Mouse (Mus musculus) layer of hippocampus, adult 6 months (tissue): ENCODE results near the gene Clip2. TPM values are rescaled to one million over a fixed set of nuclear protein-coding genes. Genes with fewer than 3 reads are reported as not detected.

ENCODE experiments used
- long read RNA-seq, 2 experiments: library from polyadenylated mRNA; unstranded; transcript quantifications; one replicate each; pipeline ENCODE4 v2.0.0; 2019 to 2020
- microRNA-seq: library from miRNA; unstranded; fragments of <30 nt; microRNA quantifications from one replicate; pipeline ENCODE4 v1.2.0, GENCODE M21; 2020
- polyA plus RNA-seq: library from polyadenylated mRNA; unstranded; fragments of <200 nt; fragmentation: Nextera tagmentation; gene quantifications from 2 replicates; pipeline ENCODE4 v1.2.3, GENCODE M21; 2021

The Clip2 gene
- polyA plus RNA-seq, result 4.6 and 5.0 TPM in 2 replicates
- long read RNA-seq, experiment 1, partial matches to known transcripts, result 1 of 1 reads
- long read RNA-seq, experiment 1, other reads (novel, unspliced or antisense), result 0 of 1 reads
- long read RNA-seq, experiment 2, full-length matches to known transcripts, result 3 of 12 reads
- long read RNA-seq, experiment 2, partial matches to known transcripts, result 5 of 12 reads
- long read RNA-seq, experiment 2, other reads (novel, unspliced or antisense), result 4 of 12 reads

GRCm38 (mm10) chr5:134552110-134552972 is at the start of gene Clip2:
Gene Clip2, minus strand, starts transcription at chr5:134552434.

GRCm38 (mm10) chr5:134581146-134581545 is 28.9 kb upstream of the Clip2 start, which contains the start of gene Rfc2:
Gene Rfc2, plus strand, starts transcription at chr5:134581366.

GRCm38 (mm10) chr5:134560071-134560449 is 7.8 kb upstream of the Clip2 start, which contains the start of gene Syna:
Gene Syna, minus strand, starts transcription at chr5:134560171.

GRCm38 (mm10) chr5:134456503-134456962 is 95.7 kb downstream of the Clip2 start, which contains the start of gene Gtf2ird1:
Gene Gtf2ird1, minus strand, starts transcription at chr5:134456716.

Small RNA genes within 50 kb of the gene (microRNA-seq; reads per million reads assigned to microRNA genes)
- gene Gm26340 (not detected), gene Mir7228 (not detected)

Other genes with a start within 250 kb of the Clip2 start
- 38.7 and 44.0 TPM in 2 replicates for gene Gtf2i, start 237.7 kb downstream of the Clip2 start, polyA plus RNA-seq
- gene Gtf2ird1, start 95.7 kb downstream of the Clip2 start, polyA plus RNA-seq, result 6.6 and 8.8 TPM in 2 replicates
- gene Syna, start 7.7 kb upstream of the Clip2 start, polyA plus RNA-seq, result 3.0 and 3.3 TPM in 2 replicates
- gene Rfc2, start 28.9 kb upstream of the Clip2 start, polyA plus RNA-seq, result 83.2 and 86.5 TPM in 2 replicates
- gene Lat2, start 62.6 kb upstream of the Clip2 start, polyA plus RNA-seq, result 2.8 and 4.0 TPM in 2 replicates
- gene Eif4h, start 87.1 kb upstream of the Clip2 start, polyA plus RNA-seq, result 302 and 303 TPM in 2 replicates
- 3.8 and 8.3 TPM in 2 replicates for gene Limk1, start 136.2 kb upstream of the Clip2 start, polyA plus RNA-seq
- gene Eln, start 194.9 kb upstream of the Clip2 start, polyA plus RNA-seq, result 0.13 and 0.33 TPM in 2 replicates